Mouse (Mus musculus) cerebellum, adult 2 months (tissue): ENCODE data around the gene Rsph14. TPM values are rescaled to one million over a fixed set of nuclear protein-coding genes. Genes with fewer than 3 reads are reported as not detected.

Experiments used
- DNase-seq, 2 experiments: peaks; one replicate each; pipeline ENCODE4 v3.0.0; 2021
- H3K27ac ChIP-seq: fragments of 200-500 bp; 2 replicates; pipeline ENCODE4 v1.5.1; 2012; ENCODE audit warnings: low read length, control low read depth, inconsistent platforms; ENCODE audit not compliant: insufficient read depth
- H3K27me3 ChIP-seq: fragments of 200-500 bp; 2 replicates; pipeline ENCODE4 v1.6.1; 2012; ENCODE audit warnings: inconsistent platforms, mild to moderate bottlenecking, low read length, moderate library complexity; ENCODE audit not compliant: control insufficient read depth, insufficient read depth
- H3K4me1 ChIP-seq: fragments of 200-500 bp; 2 replicates; pipeline ENCODE4 v1.6.1; 2011; ENCODE audit warnings: low read length; ENCODE audit not compliant: control insufficient read depth, insufficient read depth
- H3K4me3 ChIP-seq: fragments of 200-500 bp; replicated peaks from 2 replicates; pipeline ENCODE3; 2011; ENCODE audit warnings: mild to moderate bottlenecking, low read depth, low read length, control low read depth; ENCODE audit not compliant: insufficient read depth
- CTCF ChIP-seq: fragments of 200-500 bp; IDR thresholded peaks from 2 replicates; pipeline ENCODE4 v1.5.1; 2011; ENCODE audit warnings: low read depth, mild to moderate bottlenecking, control low read depth, low read length, moderate library complexity, borderline replicate concordance; ENCODE audit not compliant: insufficient read depth
- POLR2A ChIP-seq: fragments of 200-500 bp; IDR thresholded peaks from 2 replicates; pipeline ENCODE4 v1.6.1; 2011; ENCODE audit warnings: low read length, control low read depth, borderline replicate concordance; ENCODE audit not compliant: insufficient read depth
- WGBS: fragments of 180-500 bp; shearing (Covaris S2); methylation state at CpG from one replicate; pipeline ENCODE4 v1.1.7; 2018; 5-methylcytosine and 5-hydroxymethylcytosine counted together
- polyA plus RNA-seq: library from polyadenylated mRNA; depleted of rRNA; stranded (reverse); fragments of >200 nt; gene quantifications from 2 replicates; pipeline ENCODE4 v1.2.3, GENCODE M21; 2012

Gene Rsph14
- polyA plus RNA-seq, 1 experiment, result 0.43 TPM

- no peak for DNase-seq
- TF ChIP-seq CTCF (no peak), POLR2A (no peak)
- H3K27ac ChIP-seq, result no peak overlapping the region
- no peaks in the 10 kb centered on the region for H3K27me3 ChIP-seq
- H3K4me3 ChIP-seq, result no peak overlapping the region
- H3K4me1 ChIP-seq, result peaks cover 29% of the 10 kb centered on the region
- WGBS, result 94% methylated on average over 3 of the region's 3 CpGs
These were observed 28.3 kb downstream of the Rsph14 start for GRCm38 (mm10) chr10:75004067-75004466.

- Histone ChIP-seq H3K27me3 (no peaks in the 10 kb centered on the region), H3K4me1 (peaks cover 27% of the 10 kb centered on the region), H3K4me3 (no peak overlapping the region), H3K27ac (0 out of 2 replicates have a peak overlapping the region, but pooled peaks have one; percentile 1)
- DNase-seq, result peak; percentile 78 to 91
- TF ChIP-seq CTCF, result no peak
- no peak for TF ChIP-seq POLR2A
- 10% methylated on average over 8 of the region's 8 CpGs for WGBS
These were observed 31.0 kb downstream of the Rsph14 start for GRCm38 (mm10) chr10:75001391-75001790.

DNA sequence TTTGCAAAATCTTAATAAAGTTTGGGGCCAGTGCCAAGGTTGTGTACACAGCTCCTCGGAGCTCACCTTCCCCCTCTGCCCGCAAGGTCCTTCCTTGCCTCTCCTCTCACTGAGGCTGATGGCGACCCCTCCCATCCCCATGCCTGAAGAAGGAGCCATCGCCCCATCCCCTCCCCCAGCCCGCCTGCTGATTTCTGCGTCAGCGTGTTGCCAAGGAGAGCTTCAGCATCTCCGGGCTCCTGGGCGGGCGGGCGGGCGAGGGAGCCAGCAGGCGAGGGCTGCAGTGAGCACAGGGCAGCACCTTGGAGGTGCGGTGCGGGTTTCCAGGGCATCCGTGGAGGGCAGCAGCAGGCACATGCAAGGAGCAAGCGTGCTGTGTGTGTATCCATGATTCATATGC lies 37.0 kb downstream of the Rsph14 start:
- Histone ChIP-seq H3K4me3 (no peak overlapping the region), H3K4me1 (peaks cover 30% of the 10 kb centered on the region), H3K27me3 (no peaks in the 10 kb centered on the region), H3K27ac (no peak overlapping the region)
- DNase-seq, result peak; percentile 28 to 32
- TF ChIP-seq POLR2A, result no peak
- TF ChIP-seq CTCF, result no peak
- WGBS, result 6% methylated on average over 17 of the region's 17 CpGs

GRCm38 (mm10) chr10:74994863-74995262 lies 37.5 kb downstream of the Rsph14 start:
- no peak overlapping the region for H3K27ac ChIP-seq

DNA sequence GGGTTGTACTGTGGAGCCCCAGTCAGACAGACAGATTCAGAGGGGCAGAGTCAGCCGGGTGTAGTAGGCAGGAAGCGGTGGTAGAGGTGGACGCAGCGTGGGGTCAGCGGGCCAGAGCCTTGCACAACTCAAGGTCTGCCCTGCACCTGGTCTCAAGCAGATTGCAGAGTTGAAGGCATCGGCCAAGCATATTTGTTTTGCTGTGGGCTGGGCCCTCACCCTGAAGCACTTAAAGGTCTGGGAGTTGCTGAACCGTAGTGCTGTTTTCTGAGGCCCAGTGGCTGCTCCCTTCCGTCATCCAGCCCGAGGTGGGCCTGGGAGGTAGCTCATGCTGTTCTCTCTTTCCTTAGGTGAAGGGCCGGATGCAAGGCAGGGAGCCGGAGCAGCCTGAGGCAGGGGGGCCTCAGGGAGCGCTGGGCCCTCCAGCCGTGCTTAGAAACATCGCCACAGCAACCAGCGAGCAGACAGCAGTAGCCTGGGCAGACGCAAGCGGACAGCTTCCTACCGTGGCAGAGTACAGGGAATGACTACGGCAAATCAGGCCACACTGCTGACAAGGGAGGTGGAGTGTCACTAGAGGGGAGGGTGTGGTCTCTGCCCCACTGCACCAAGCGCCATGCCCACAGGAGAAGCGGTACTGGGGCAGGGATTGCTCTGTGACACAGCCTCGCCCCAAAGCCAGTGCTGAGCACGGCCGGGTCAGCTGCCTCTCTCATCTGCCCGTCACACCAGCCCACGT lies 41.6 kb downstream of the Rsph14 start:
- H3K27ac ChIP-seq, result no peak overlapping the region
- whole genome bisulfite sequencing, result 58% methylated on average over 26 of the region's 26 CpGs
- H3K27me3 ChIP-seq, result no peaks in the 10 kb centered on the region
- DNase-seq, result no peak
- TF ChIP-seq CTCF (no peak), POLR2A (no peak)
- H3K4me1 ChIP-seq, result peaks cover 16% of the 10 kb centered on the region
- no peak overlapping the region for H3K4me3 ChIP-seq

More at GRCm38 (mm10) chr10:74994863-74995262, 37.5 kb downstream of the Rsph14 start:
- Histone ChIP-seq H3K27me3 (no peaks in the 10 kb centered on the region), H3K4me3 (no peak overlapping the region), H3K4me1 (peaks cover 28% of the 10 kb centered on the region)
- DNase-seq, result no peak
- 48% methylated on average over 5 of the region's 5 CpGs for WGBS
- TF ChIP-seq POLR2A, result no peak
- no peak for TF ChIP-seq CTCF

- DNase-seq, result no peak
These were observed 42.6 kb downstream of the Rsph14 start for GRCm38 (mm10) chr10:74989814-74990213.

GRCm38 (mm10) chr10:74987698-74988470 lies 44.5 kb downstream of the Rsph14 start:
- H3K27ac ChIP-seq, result no peak overlapping the region
- H3K4me3 ChIP-seq, result no peak overlapping the region
- 79% methylated on average over 14 of the region's 14 CpGs for WGBS
- no peak for DNase-seq
- H3K27me3 ChIP-seq, result no peaks in the 10 kb centered on the region
- H3K4me1 ChIP-seq, result peaks cover 8% of the 10 kb centered on the region; the same call in 1 of the 2 replicates
- TF ChIP-seq CTCF, result no peak
- TF ChIP-seq POLR2A, result no peak

More at GRCm38 (mm10) chr10:74989814-74990213, 42.6 kb downstream of the Rsph14 start:
- Histone ChIP-seq H3K27ac (no peak overlapping the region), H3K4me1 (peaks cover 7% of the 10 kb centered on the region; the same call in 1 of the 2 replicates), H3K4me3 (no peak overlapping the region), H3K27me3 (no peaks in the 10 kb centered on the region)
- 73% methylated on average over 4 of the region's 4 CpGs for WGBS
- no peak for TF ChIP-seq POLR2A
- TF ChIP-seq CTCF, result 0 out of 2 replicates have a peak, but pooled peaks have one; percentile 24
